In genomic region chrX:102504644-102505481, GRCm38 (mm10) we compare ENCODE assay signal across 8 mouse cellular contexts. TPM values are rescaled to one million over a fixed set of nuclear protein-coding genes. Genes with fewer than 3 reads are reported as not detected.
DNase-seq lines count a peak whose midpoint lies in the region; ATAC-seq lines count a peak whose summit lies in the region.

TSS of gene Hdac8 (minus strand) at chrX:102505359.

- H3K9me3 ChIP-seq in forebrain, embryonic 13.5 days (replicated peaks): no peaks in the 10 kb centered on the region
- no peaks in the 10 kb centered on the region for H3K9me3 ChIP-seq in liver, embryonic 16.5 days (replicated peaks; ENCODE audit: control insufficient read depth, low read length)
- no peaks in the 10 kb centered on the region for H3K9me3 ChIP-seq in neural tube, embryonic 12.5 days

- peak; percentile 50 for DNase-seq in ES-CJ7 (ENCODE audit: low read depth, low spot score)
- peak; percentile 55 for DNase-seq in c-Kit-positive CD71-positive TER-119-positive erythroid progenitor cells, embryonic 14.5 days (ENCODE audit: low spot score)
- peak; percentile 39 to 55 for DNase-seq in heart, postnatal 14 days
- peak; percentile 11 for DNase-seq in large intestine, adult 2 months (ENCODE audit: low read depth, low spot score)
- DNase-seq in telencephalon, adult 2 months (ENCODE audit: low read depth, low spot score): peak; percentile 58

- H3K27ac ChIP-seq in forebrain, embryonic 13.5 days: peak within 1 kb of the TSS; percentile 44; the same call in 1 of the 2 replicates
- no peak within 1 kb of the TSS for H3K27ac ChIP-seq in liver, embryonic 16.5 days (ENCODE audit: low read length)
- H3K27ac ChIP-seq in neural tube, embryonic 12.5 days: no peak within 1 kb of the TSS

- peak within 1 kb of the TSS; percentile 62 for H3K4me2 ChIP-seq in forebrain, embryonic 13.5 days
- peak within 1 kb of the TSS; percentile 59 for H3K4me2 ChIP-seq in liver, embryonic 16.5 days (ENCODE audit: low read depth, low read length)
- H3K4me2 ChIP-seq in neural tube, embryonic 12.5 days (replicated peaks): peak within 1 kb of the TSS; percentile 59

- H3K4me1 ChIP-seq in forebrain, embryonic 13.5 days: no peaks in the 10 kb centered on the region
- no peaks in the 10 kb centered on the region for H3K4me1 ChIP-seq in liver, embryonic 16.5 days (ENCODE audit: control insufficient read depth, low read depth, low read length)
- no peaks in the 10 kb centered on the region for H3K4me1 ChIP-seq in neural tube, embryonic 12.5 days

- intact Hi-C loops in heart, postnatal 14 days (cut with DNase I): no loop called here

- no peaks in the 10 kb centered on the region; the same call in none of the 2 replicates for H3K27me3 ChIP-seq in forebrain, embryonic 13.5 days
- H3K27me3 ChIP-seq in liver, embryonic 16.5 days (ENCODE audit: control insufficient read depth, insufficient read depth, low read depth, low read length): no peaks in the 10 kb centered on the region; the same call in 1 of the 2 replicates
- H3K27me3 ChIP-seq in neural tube, embryonic 12.5 days (replicated peaks): peaks cover 6% of the 10 kb centered on the region; the same call in 1 of the 2 replicates

- peak; percentile 92 for ATAC-seq in forebrain, embryonic 13.5 days
- ATAC-seq in liver, embryonic 16.5 days (ENCODE audit: low read depth): peak; percentile 76
- peak; percentile 90 for ATAC-seq in neural tube, embryonic 12.5 days (ENCODE audit: low FRiP score, low read depth)

- peak within 1 kb of the TSS; percentile 49 for H3K4me3 ChIP-seq in forebrain, embryonic 13.5 days
- H3K4me3 ChIP-seq in liver, embryonic 16.5 days (ENCODE audit: low read depth, low read length): peak within 1 kb of the TSS; percentile 66
- peak within 1 kb of the TSS; percentile 44 for H3K4me3 ChIP-seq in neural tube, embryonic 12.5 days

- H3K9ac ChIP-seq in forebrain, embryonic 13.5 days: peak within 1 kb of the TSS; percentile 56
- H3K9ac ChIP-seq in liver, embryonic 16.5 days (ENCODE audit: low read depth, low read length): peak within 1 kb of the TSS; percentile 63
- H3K9ac ChIP-seq in neural tube, embryonic 12.5 days: peak within 1 kb of the TSS; percentile 48; the same call in 1 of the 2 replicates

- WGBS in forebrain, embryonic 13.5 days: 16% methylated on average over 27 of the region's 27 CpGs
- WGBS in large intestine, adult 2 months: 11% methylated on average over 27 of the region's 27 CpGs
- 18% methylated on average over 27 of the region's 27 CpGs for WGBS in liver, embryonic 16.5 days (ENCODE audit: insufficient replicate concordance)
- WGBS in neural tube, embryonic 12.5 days: 14% methylated on average over 27 of the region's 27 CpGs

- no peaks in the 10 kb centered on the region for H3K36me3 ChIP-seq in forebrain, embryonic 13.5 days (ENCODE audit: poor library complexity, severe bottlenecking)
- H3K36me3 ChIP-seq in liver, embryonic 16.5 days (ENCODE audit: control insufficient read depth, insufficient read depth): no peaks in the 10 kb centered on the region
- no peaks in the 10 kb centered on the region for H3K36me3 ChIP-seq in neural tube, embryonic 12.5 days

RNA-seq across cellular contexts. Expression of gene Hdac8, which starts in this region (rescaled TPM):
- polyA plus RNA-seq in forebrain, embryonic 13.5 days (2015; fragmentation: Nextera tagmentation; extraction: Ambion mirVana): 12.2 and 12.4 TPM in 2 replicates
- total RNA-seq in heart, postnatal 14 days (2021): 1 to 10 TPM; 4.7 to 5.1 TPM
- 3.7 and 3.9 TPM in 2 replicates for polyA plus RNA-seq in large intestine, adult 2 months (2012; rRNA removed)
- polyA plus RNA-seq in liver, embryonic 16.5 days (2015; fragmentation: Nextera tagmentation; extraction: Ambion mirVana): 2.0 and 2.1 TPM in 2 replicates
- polyA plus RNA-seq in neural tube, embryonic 12.5 days (2016; fragmentation: Nextera tagmentation; extraction: Ambion mirVana): 6.4 and 7.0 TPM in 2 replicates
